Mouse (Mus musculus): ENCODE results near the gene Olfr776. TPM values are rescaled to one million over a fixed set of nuclear protein-coding genes. Genes with fewer than 3 reads are reported as not detected.
"Not testable (repeated sequence)": the region's sequence is repeated elsewhere in the genome, so short reads cannot be mapped to it uniquely, and the experiment has no call there.

The Olfr776 gene
- total RNA-seq (2021): not detected
- not detected in 2 replicates for polyA plus RNA-seq (2012; rRNA removed)
- long read RNA-seq: 0 reads

GRCm38 (mm10) chr10:129258827-129259226 is at the start of gene Olfr776:
Gene Olfr776, plus strand, starts transcription at chr10:129259127.
- no peak for DNase-seq

GRCm38 (mm10) chr10:129230737-129231136 is 28.2 kb upstream of the Olfr776 start:
- DNase-seq: no peak

- DNase-seq: no peak
Measured at GRCm38 (mm10) chr10:129235904-129236303, 23.0 kb upstream of the Olfr776 start, which contains the start of gene Olfr774. Gene Olfr774, plus strand, starts transcription at chr10:129236204.

GRCm38 (mm10) chr10:129248112-129248511 is 10.8 kb upstream of the Olfr776 start, which contains the start of gene Olfr775:
Gene Olfr775, plus strand, starts transcription at chr10:129248412.
- no peak for DNase-seq

- no peak for DNase-seq
Measured at GRCm38 (mm10) chr10:129271081-129271535, 12.2 kb downstream of the Olfr776 start, which contains the start of gene Olfr777. Gene Olfr777, minus strand, starts transcription at chr10:129271485.

- not testable (repeated sequence) for DNase-seq
Measured at GRCm38 (mm10) chr10:129312973-129313372, 54.0 kb downstream of the Olfr776 start.

- DNase-seq: not testable (repeated sequence)
Measured at GRCm38 (mm10) chr10:129313521-129313920, 54.6 kb downstream of the Olfr776 start.

Other genes with a start within 250 kb of the Olfr776 start
- gene Olfr763, start 248.3 kb upstream of the Olfr776 start, total RNA-seq (2021): not detected
- not detected in 2 replicates for gene Olfr763, start 248.3 kb upstream of the Olfr776 start, polyA plus RNA-seq (2012; rRNA removed)
- gene Olfr764-ps1, start 219.2 kb upstream of the Olfr776 start, total RNA-seq (2021): not detected
- not detected in 2 replicates for gene Olfr764-ps1, start 219.2 kb upstream of the Olfr776 start, polyA plus RNA-seq (2012; rRNA removed)
- not detected for gene Olfr765, start 209.1 kb upstream of the Olfr776 start, total RNA-seq (2021)
- not detected in 2 replicates for gene Olfr765, start 209.1 kb upstream of the Olfr776 start, polyA plus RNA-seq (2012; rRNA removed)
- gene Olfr766-ps1, start 190.2 kb upstream of the Olfr776 start, total RNA-seq (2021): not detected
- not detected in 2 replicates for gene Olfr766-ps1, start 190.2 kb upstream of the Olfr776 start, polyA plus RNA-seq (2012; rRNA removed)
- gene Olfr767, start 176.2 kb upstream of the Olfr776 start, total RNA-seq (2021): not detected
- not detected in 2 replicates for gene Olfr767, start 176.2 kb upstream of the Olfr776 start, polyA plus RNA-seq (2012; rRNA removed)
- not detected for gene Olfr768, start 159.8 kb upstream of the Olfr776 start, total RNA-seq (2021)
- gene Olfr768, start 159.8 kb upstream of the Olfr776 start, polyA plus RNA-seq (2012; rRNA removed): not detected in 2 replicates
- not detected for gene Olfr769, start 141.3 kb upstream of the Olfr776 start, total RNA-seq (2021)
- gene Olfr769, start 141.3 kb upstream of the Olfr776 start, polyA plus RNA-seq (2012; rRNA removed): not detected in 2 replicates
- not detected for gene Olfr770, start 120.1 kb upstream of the Olfr776 start, total RNA-seq (2021)
- gene Olfr770, start 120.1 kb upstream of the Olfr776 start, polyA plus RNA-seq (2012; rRNA removed): not detected in 2 replicates
- not detected for gene Olfr771, start 94.4 kb upstream of the Olfr776 start, total RNA-seq (2021)
- not detected in 2 replicates for gene Olfr771, start 94.4 kb upstream of the Olfr776 start, polyA plus RNA-seq (2012; rRNA removed)
- gene Olfr772, start 81.2 kb upstream of the Olfr776 start, total RNA-seq (2021): not detected
- gene Olfr772, start 81.2 kb upstream of the Olfr776 start, polyA plus RNA-seq (2012; rRNA removed): not detected in 2 replicates
- not detected for gene Olfr773, start 71.7 kb upstream of the Olfr776 start, total RNA-seq (2021)
- gene Olfr773, start 71.7 kb upstream of the Olfr776 start, polyA plus RNA-seq (2012; rRNA removed): not detected in 2 replicates
- gene Olfr774, start 22.9 kb upstream of the Olfr776 start, total RNA-seq (2021): not detected
- not detected in 2 replicates for gene Olfr774, start 22.9 kb upstream of the Olfr776 start, polyA plus RNA-seq (2012; rRNA removed)
- gene Olfr775, start 10.7 kb upstream of the Olfr776 start, total RNA-seq (2021): not detected
- gene Olfr775, start 10.7 kb upstream of the Olfr776 start, polyA plus RNA-seq (2012; rRNA removed): not detected in 2 replicates
- gene Olfr777, start 12.4 kb downstream of the Olfr776 start, total RNA-seq (2021): not detected
- gene Olfr777, start 12.4 kb downstream of the Olfr776 start, polyA plus RNA-seq (2012; rRNA removed): not detected in 2 replicates
- gene Olfr780, start 59.0 kb downstream of the Olfr776 start, total RNA-seq (2021): not detected
- not detected in 2 replicates for gene Olfr780, start 59.0 kb downstream of the Olfr776 start, polyA plus RNA-seq (2012; rRNA removed)
- gene Olfr781, start 69.7 kb downstream of the Olfr776 start, total RNA-seq (2021): not detected
- gene Olfr781, start 69.7 kb downstream of the Olfr776 start, polyA plus RNA-seq (2012; rRNA removed): not detected in 2 replicates
- not detected for gene Olfr782, start 89.7 kb downstream of the Olfr776 start, total RNA-seq (2021)
- gene Olfr782, start 89.7 kb downstream of the Olfr776 start, polyA plus RNA-seq (2012; rRNA removed): not detected in 2 replicates
- gene Olfr784, start 125.0 kb downstream of the Olfr776 start, total RNA-seq (2021): not detected
- gene Olfr784, start 125.0 kb downstream of the Olfr776 start, polyA plus RNA-seq (2012; rRNA removed): not detected in 2 replicates
- not detected for gene Olfr785, start 146.3 kb downstream of the Olfr776 start, total RNA-seq (2021)
- gene Olfr785, start 146.3 kb downstream of the Olfr776 start, polyA plus RNA-seq (2012; rRNA removed): not detected in 2 replicates
- not detected for gene Olfr786, start 168.2 kb downstream of the Olfr776 start, total RNA-seq (2021)
- not detected in 2 replicates for gene Olfr786, start 168.2 kb downstream of the Olfr776 start, polyA plus RNA-seq (2012; rRNA removed)
- not detected for gene Olfr787, start 202.7 kb downstream of the Olfr776 start, total RNA-seq (2021)
- gene Olfr787, start 202.7 kb downstream of the Olfr776 start, polyA plus RNA-seq (2012; rRNA removed): not detected in 2 replicates
- not detected for gene Olfr788, start 211.9 kb downstream of the Olfr776 start, total RNA-seq (2021)
- not detected in 2 replicates for gene Olfr788, start 211.9 kb downstream of the Olfr776 start, polyA plus RNA-seq (2012; rRNA removed)
- gene Olfr789, start 225.6 kb downstream of the Olfr776 start, total RNA-seq (2021): not detected
- gene Olfr789, start 225.6 kb downstream of the Olfr776 start, polyA plus RNA-seq (2012; rRNA removed): not detected in 2 replicates
- gene Olfr790, start 239.4 kb downstream of the Olfr776 start, total RNA-seq (2021): not detected
- gene Olfr790, start 239.4 kb downstream of the Olfr776 start, polyA plus RNA-seq (2012; rRNA removed): not detected in 2 replicates

All from adrenal gland, adult 2 months (tissue).